Mouse (Mus musculus): ENCODE measurements at regions not wholly inside any gene's neighbourhood (a gene's known extent, or its start where the extent isn't known, plus 50 kb on each side); places are given as distances from the start of the nearest gene placed in this dataset.

GRCm38 (mm10) chr3:149385336-149385735, 395.0 kb upstream of the Adgrl2 start:
- TF ChIP-seq CTCF (IDR thresholded peaks at IDR 0.05; ENCODE audit: low read depth): no peak
- TF ChIP-seq EP300 (optimal IDR thresholded peaks at IDR 0.05): no peak
